ENCODE assay signal across 9 mouse cellular contexts in the genomic region with DNA sequence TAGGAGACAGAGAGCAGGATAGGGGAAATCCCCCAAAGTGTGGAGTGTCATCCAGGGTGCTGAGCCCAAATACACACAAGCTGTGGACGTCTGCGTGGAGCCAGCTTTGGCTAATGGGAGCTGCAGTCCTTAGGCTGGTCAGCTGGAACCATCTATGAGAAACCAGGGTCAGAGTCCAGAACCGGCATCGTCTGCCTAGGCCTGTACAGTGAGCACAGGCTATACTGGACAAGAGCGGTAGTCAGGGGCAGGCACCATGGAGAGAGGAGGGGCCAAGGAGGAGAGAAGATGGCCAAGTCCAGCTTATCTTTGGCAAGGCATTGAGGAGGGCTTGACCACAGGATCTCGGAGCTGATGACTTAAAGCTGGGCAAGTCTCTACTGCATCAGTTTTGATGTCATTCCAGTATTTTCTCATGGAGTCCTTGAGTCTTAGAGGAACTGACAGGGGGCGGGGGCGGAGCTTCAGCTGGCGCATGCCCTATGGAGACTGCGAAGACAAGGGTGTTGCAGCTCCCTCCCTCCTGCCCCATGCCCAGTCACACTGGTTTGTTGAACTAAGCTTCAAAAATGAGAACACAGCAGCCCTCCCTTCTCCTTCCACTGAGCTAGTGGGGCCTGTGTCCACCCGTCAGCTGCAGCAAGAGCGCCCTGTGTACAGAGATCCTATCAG.
DNase-seq lines count a peak whose midpoint lies in the region; ATAC-seq lines count a peak whose summit lies in the region.
"Had no signal": no experiment of that assay in that cellular context is flagged by ENCODE, and none has a peak within 500 bp of the region (broad histone marks: within the 10 kb centered on the region; RNA-seq: fewer than 3 reads in every experiment).

No protein-coding gene starts in this region.

- no peak overlapping the region for H3K4me2 ChIP-seq in midbrain, embryonic 11.5 days
- H3K4me2 ChIP-seq in midbrain, embryonic 14.5 days (ENCODE audit: low read length), result no peak overlapping the region
- H3K4me2 ChIP-seq in embryonic facial prominence, embryonic 14.5 days (ENCODE audit: low read depth, low read length), result no peak overlapping the region
- H3K4me2 ChIP-seq in kidney, embryonic 16.5 days (replicated peaks; ENCODE audit: low read depth, low read length), result no peak overlapping the region

- no peak overlapping the region for H3K4me3 ChIP-seq in midbrain, embryonic 11.5 days (ENCODE audit: low read depth, low read length)
- H3K4me3 ChIP-seq in midbrain, embryonic 14.5 days (replicated peaks; ENCODE audit: low read depth, low read length), result no peak overlapping the region
- H3K4me3 ChIP-seq in embryonic facial prominence, embryonic 14.5 days (ENCODE audit: low read depth, low read length), result no peak overlapping the region
- H3K4me3 ChIP-seq in kidney, embryonic 16.5 days (ENCODE audit: low read length), result no peak overlapping the region

- 0 out of 2 replicates have a peak, but pooled peaks cover 3% of the 10 kb centered on the region for H3K27me3 ChIP-seq in midbrain, embryonic 11.5 days (ENCODE audit: control insufficient read depth, insufficient read depth, low read length)
- H3K27me3 ChIP-seq in midbrain, embryonic 14.5 days (ENCODE audit: control insufficient read depth, insufficient read depth, low read length), result no peaks in the 10 kb centered on the region
- no peaks in the 10 kb centered on the region for H3K27me3 ChIP-seq in embryonic facial prominence, embryonic 14.5 days (replicated peaks; ENCODE audit: control insufficient read depth, insufficient read depth, low read length)
- H3K27me3 ChIP-seq in kidney, embryonic 16.5 days (ENCODE audit: insufficient read depth, low read length), result peaks cover 7% of the 10 kb centered on the region; the same call in 1 of the 2 replicates

- H3K9me3 ChIP-seq in midbrain, embryonic 11.5 days (ENCODE audit: control insufficient read depth, low read length), result no peaks in the 10 kb centered on the region
- no peaks in the 10 kb centered on the region for H3K9me3 ChIP-seq in midbrain, embryonic 14.5 days (ENCODE audit: control insufficient read depth, low read length)
- H3K9me3 ChIP-seq in embryonic facial prominence, embryonic 14.5 days (ENCODE audit: control insufficient read depth, low read length), result no peaks in the 10 kb centered on the region
- no peaks in the 10 kb centered on the region for H3K9me3 ChIP-seq in kidney, embryonic 16.5 days (ENCODE audit: low read length)
- H3K9me3 ChIP-seq: G1E had no signal

- WGBS in midbrain, embryonic 11.5 days, result 88% methylated on average over 12 of the region's 12 CpGs
- 84% methylated on average over 12 of the region's 12 CpGs for WGBS in midbrain, embryonic 14.5 days
- 67% methylated on average over 12 of the region's 12 CpGs for WGBS in embryonic facial prominence, embryonic 14.5 days
- WGBS in kidney, embryonic 16.5 days, result 64% methylated on average over 12 of the region's 12 CpGs

- peaks cover 2% of the 10 kb centered on the region for H3K4me1 ChIP-seq in midbrain, embryonic 11.5 days (ENCODE audit: control insufficient read depth, insufficient read depth, low read length)
- no peaks in the 10 kb centered on the region; the same call in none of the 2 replicates for H3K4me1 ChIP-seq in midbrain, embryonic 14.5 days (ENCODE audit: control insufficient read depth, insufficient read depth, low read length)
- peaks cover 39% of the 10 kb centered on the region for H3K4me1 ChIP-seq in embryonic facial prominence, embryonic 14.5 days (ENCODE audit: control insufficient read depth, insufficient read depth, low read length)
- peaks cover 25% of the 10 kb centered on the region for H3K4me1 ChIP-seq in kidney, embryonic 16.5 days (ENCODE audit: insufficient read depth, low read length)

- H3K36me3 ChIP-seq in midbrain, embryonic 11.5 days (ENCODE audit: control insufficient read depth, insufficient read depth, low read length), result no peaks in the 10 kb centered on the region
- no peaks in the 10 kb centered on the region for H3K36me3 ChIP-seq in midbrain, embryonic 14.5 days (ENCODE audit: control insufficient read depth, insufficient read depth, low read length)
- no peaks in the 10 kb centered on the region for H3K36me3 ChIP-seq in embryonic facial prominence, embryonic 14.5 days (ENCODE audit: control insufficient read depth, insufficient read depth, low read length)
- H3K36me3 ChIP-seq in kidney, embryonic 16.5 days (ENCODE audit: insufficient read depth, low read length), result no peaks in the 10 kb centered on the region
- H3K36me3 ChIP-seq: G1E had no signal

- H3K27ac ChIP-seq in midbrain, embryonic 11.5 days (ENCODE audit: low read depth, low read length), result no peak overlapping the region
- H3K27ac ChIP-seq in midbrain, embryonic 14.5 days (replicated peaks; ENCODE audit: low read depth, low read length), result no peak overlapping the region
- peak overlapping the region; percentile 82 for H3K27ac ChIP-seq in embryonic facial prominence, embryonic 14.5 days (replicated peaks; ENCODE audit: low read depth, low read length)
- no peak overlapping the region for H3K27ac ChIP-seq in kidney, embryonic 16.5 days (ENCODE audit: low read length)

- ATAC-seq in midbrain, embryonic 11.5 days (ENCODE audit: low FRiP score), result 0 out of 2 replicates have a peak, but pooled peaks have one; percentile 35
- no peak for ATAC-seq in midbrain, embryonic 14.5 days (ENCODE audit: low FRiP score, low TSS enrichment)
- peak; percentile 64; the same call in 1 of the 2 replicates for ATAC-seq in embryonic facial prominence, embryonic 14.5 days (ENCODE audit: low read depth)
- peak; percentile 21; the same call in 1 of the 2 replicates for ATAC-seq in kidney, embryonic 16.5 days (ENCODE audit: low FRiP score, low TSS enrichment)

- DNase-seq in midbrain, embryonic 11.5 days (ENCODE audit: low spot score, missing footprints), result no peak
- no peak for DNase-seq in midbrain, embryonic 14.5 days
- DNase-seq in embryonic facial prominence, embryonic 14.5 days (ENCODE audit: low spot score), result peak; percentile 60
- DNase-seq in retina, embryonic 14.5 days (ENCODE audit: low spot score), result peak; percentile 64
- DNase-seq in right cerebral cortex, postnatal 4 days, result no peak
- no peak for DNase-seq in Muller cell, postnatal 12 days (ENCODE audit: inconsistent ontology term)
- DNase-seq: thymus, postnatal 4 days had no signal

- H3K9ac ChIP-seq in midbrain, embryonic 11.5 days (ENCODE audit: low read length), result no peak overlapping the region
- no peak overlapping the region for H3K9ac ChIP-seq in midbrain, embryonic 14.5 days (replicated peaks; ENCODE audit: low read length)
- H3K9ac ChIP-seq in embryonic facial prominence, embryonic 14.5 days (ENCODE audit: low read depth, low read length), result no peak overlapping the region
- no peak overlapping the region for H3K9ac ChIP-seq in kidney, embryonic 16.5 days (replicated peaks; ENCODE audit: low read length)

Comparison
In these comparisons a context has a peak if more than half of its experiments do, and no peak if none do; other contexts are left out.
1. DNase-seq: peak in embryonic facial prominence, embryonic 14.5 days (single experiment) and retina, embryonic 14.5 days (single experiment); none in midbrain, embryonic 11.5 days (single experiment), midbrain, embryonic 14.5 days (single experiment), right cerebral cortex, postnatal 4 days (single experiment) and Muller cell, postnatal 12 days (single experiment).